Mouse (Mus musculus): Measurements from ENCODE around the gene Rcor2. TPM values are rescaled to one million over a fixed set of nuclear protein-coding genes. Genes with fewer than 3 reads are reported as not detected.

The Rcor2 gene
- polyA plus RNA-seq, 1 experiment from 2014 or later = 36.6 TPM

GRCm38 (mm10) chr19:7317716-7318115 is 50.6 kb downstream of the Rcor2 start:
- ATAC-seq = no peak
- WGBS = 88% methylated on average over 4 of the region's 4 CpGs

DNA sequence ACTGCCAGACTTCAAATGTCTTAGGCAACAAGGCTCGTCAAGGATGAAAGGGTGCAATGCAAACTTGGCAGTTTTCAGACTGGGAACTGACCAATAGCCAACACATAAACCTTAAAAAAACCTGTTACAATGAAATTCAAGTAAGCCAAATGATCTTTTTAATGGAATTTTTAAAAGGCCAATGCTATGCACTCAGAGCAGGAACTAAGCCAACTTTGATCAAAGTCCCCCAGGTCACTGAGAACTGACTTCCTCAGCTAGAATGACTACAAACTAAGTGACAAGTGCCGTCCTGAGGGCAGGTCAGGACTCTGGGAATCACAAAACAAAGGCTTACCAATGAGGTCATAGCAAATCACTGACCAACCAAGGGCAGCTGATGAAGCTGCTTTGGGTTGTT is 53.1 kb downstream of the Rcor2 start:
- H3K4me2 ChIP-seq (ENCODE audit: low read length) = no peak overlapping the region
- H3K9ac ChIP-seq (ENCODE audit: low read length) = no peak overlapping the region
- no peak for ATAC-seq
- 0 out of 2 replicates have a peak, but pooled peaks cover 9% of the 10 kb centered on the region for H3K4me1 ChIP-seq (ENCODE audit: control insufficient read depth, insufficient read depth, low read length)
- H3K4me3 ChIP-seq (ENCODE audit: low read depth, low read length) = no peak overlapping the region
- WGBS = 73% methylated on average over 2 of the region's 2 CpGs
- no peak for DNase-seq (ENCODE audit: low spot score)
- no peaks in the 10 kb centered on the region for H3K9me3 ChIP-seq (replicated peaks; ENCODE audit: control insufficient read depth, low read length)
- no peak overlapping the region for H3K27ac ChIP-seq (ENCODE audit: low read depth, low read length)
- H3K36me3 ChIP-seq (ENCODE audit: control insufficient read depth, insufficient read depth, low read length) = no peaks in the 10 kb centered on the region
- no peaks in the 10 kb centered on the region for H3K27me3 ChIP-seq (replicated peaks; ENCODE audit: control insufficient read depth, insufficient read depth, low read length)

More at GRCm38 (mm10) chr19:7317716-7318115, 50.6 kb downstream of the Rcor2 start:
- no peak for DNase-seq (ENCODE audit: low spot score)
- H3K27ac ChIP-seq (ENCODE audit: low read depth, low read length) = no peak overlapping the region
- no peak overlapping the region for H3K4me2 ChIP-seq (ENCODE audit: low read length)
- no peak overlapping the region for H3K4me3 ChIP-seq (ENCODE audit: low read depth, low read length)
- H3K9me3 ChIP-seq (replicated peaks; ENCODE audit: control insufficient read depth, low read length) = no peaks in the 10 kb centered on the region
- H3K4me1 ChIP-seq (ENCODE audit: control insufficient read depth, insufficient read depth, low read length) = 0 out of 2 replicates have a peak, but pooled peaks cover 9% of the 10 kb centered on the region
- no peak overlapping the region for H3K9ac ChIP-seq (ENCODE audit: low read length)
- H3K36me3 ChIP-seq (ENCODE audit: control insufficient read depth, insufficient read depth, low read length) = no peaks in the 10 kb centered on the region
- H3K27me3 ChIP-seq (replicated peaks; ENCODE audit: control insufficient read depth, insufficient read depth, low read length) = no peaks in the 10 kb centered on the region

GRCm38 (mm10) chr19:7321391-7321790 is 54.3 kb downstream of the Rcor2 start:
- WGBS = 47% methylated on average over 3 of the region's 3 CpGs
- ATAC-seq = no peak

More at GRCm38 (mm10) chr19:7321391-7321790, 54.3 kb downstream of the Rcor2 start:
- Histone ChIP-seq H3K36me3 (ENCODE audit: control insufficient read depth, insufficient read depth, low read length) (0 out of 2 replicates have a peak, but pooled peaks cover under 1% of the 10 kb centered on the region), H3K27ac (ENCODE audit: low read depth, low read length) (no peak overlapping the region), H3K4me3 (ENCODE audit: low read depth, low read length) (no peak overlapping the region), H3K9me3 (replicated peaks; ENCODE audit: control insufficient read depth, low read length) (no peaks in the 10 kb centered on the region), H3K4me1 (ENCODE audit: control insufficient read depth, insufficient read depth, low read length) (0 out of 2 replicates have a peak, but pooled peaks cover 2% of the 10 kb centered on the region), H3K27me3 (replicated peaks; ENCODE audit: control insufficient read depth, insufficient read depth, low read length) (no peaks in the 10 kb centered on the region), H3K4me2 (ENCODE audit: low read length) (no peak overlapping the region), H3K9ac (ENCODE audit: low read length) (no peak overlapping the region)
- no peak for DNase-seq (ENCODE audit: low spot score)

Other genes starting within 250 kb of the Rcor2 start
- gene Fermt3, start 247.9 kb upstream of the Rcor2 start, polyA plus RNA-seq (2014; fragmentation: Nextera tagmentation; extraction: Ambion mirVana) = 3.5 TPM in 2 replicates
- 278 and 287 TPM in 2 replicates for gene Stip1, start 227.4 kb upstream of the Rcor2 start, polyA plus RNA-seq (2014; fragmentation: Nextera tagmentation; extraction: Ambion mirVana)
- gene Macrod1, start 210.5 kb upstream of the Rcor2 start, polyA plus RNA-seq (2014; fragmentation: Nextera tagmentation; extraction: Ambion mirVana) = 4.0 and 4.8 TPM in 2 replicates
- gene Flrt1, start 161.6 kb upstream of the Rcor2 start, polyA plus RNA-seq (2014; fragmentation: Nextera tagmentation; extraction: Ambion mirVana) = 9.5 and 12.2 TPM in 2 replicates
- gene Otub1, start 61.0 kb upstream of the Rcor2 start, polyA plus RNA-seq (2014; fragmentation: Nextera tagmentation; extraction: Ambion mirVana) = 262 TPM in 2 replicates
- 772 and 935 TPM in 2 replicates for gene Cox8a, start 49.7 kb upstream of the Rcor2 start, polyA plus RNA-seq (2014; fragmentation: Nextera tagmentation; extraction: Ambion mirVana)
- gene Naa40, start 26.1 kb upstream of the Rcor2 start, polyA plus RNA-seq (2014; fragmentation: Nextera tagmentation; extraction: Ambion mirVana) = 62.7 and 69.6 TPM in 2 replicates
- 32.6 and 38.6 TPM in 2 replicates for gene Mark2, start 74.5 kb downstream of the Rcor2 start, polyA plus RNA-seq (2014; fragmentation: Nextera tagmentation; extraction: Ambion mirVana)
- gene Spindoc, start 115.7 kb downstream of the Rcor2 start, polyA plus RNA-seq (2014; fragmentation: Nextera tagmentation; extraction: Ambion mirVana) = 33.6 and 36.2 TPM in 2 replicates
- 22.1 and 24.7 TPM in 2 replicates for gene 2700081O15Rik, start 150.3 kb downstream of the Rcor2 start, polyA plus RNA-seq (2014; fragmentation: Nextera tagmentation; extraction: Ambion mirVana)
- 464 and 468 TPM in 2 replicates for gene Rtn3, start 216.0 kb downstream of the Rcor2 start, polyA plus RNA-seq (2014; fragmentation: Nextera tagmentation; extraction: Ambion mirVana)
- gene Atl3, start 226.7 kb downstream of the Rcor2 start, polyA plus RNA-seq (2014; fragmentation: Nextera tagmentation; extraction: Ambion mirVana) = 5.9 and 7.1 TPM in 2 replicates